Mouse (Mus musculus) frontal cortex, postnatal 14 days (tissue): ENCODE measurements at regions not wholly inside any gene's neighbourhood (a gene's known extent, or its start where the extent isn't known, plus 50 kb on each side); places are given as distances from the start of the nearest gene placed in this dataset.

Source experiments
- DNase-seq, 2 experiments: peaks; one replicate each; pipeline ENCODE4 v3.0.0; 2022; ENCODE audit warnings: low spot score in 2 of 2

DNA sequence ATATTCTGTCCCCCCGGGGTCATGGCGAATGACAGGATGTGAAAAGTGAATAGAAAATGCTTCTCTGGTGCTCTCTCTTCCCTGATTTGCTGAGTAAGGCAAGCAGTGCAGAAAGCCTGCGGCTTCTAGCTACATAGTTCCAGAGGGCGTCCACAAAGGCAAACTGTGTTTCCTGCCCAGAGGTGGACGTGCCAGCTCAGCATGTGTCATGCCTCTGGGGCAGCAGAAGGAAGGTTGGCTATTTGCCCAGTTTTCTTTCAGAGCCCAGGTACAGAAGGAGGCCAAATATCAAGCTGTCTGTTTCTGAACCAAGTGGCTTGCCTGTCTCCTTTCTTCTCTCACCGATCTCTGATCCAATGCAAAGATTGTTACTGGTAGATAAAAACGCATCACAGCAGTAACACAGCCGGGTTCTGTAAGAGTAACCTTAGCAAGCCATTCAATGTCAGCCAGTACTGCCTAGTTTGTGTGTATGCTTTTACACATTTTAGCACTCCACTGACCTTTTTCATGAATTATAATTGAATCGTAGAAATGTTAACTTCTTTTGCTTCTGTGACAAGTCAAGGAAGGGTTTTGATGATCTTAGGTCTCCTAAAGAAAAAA, 223.3 kb upstream of the Impg1 start:
- DNase-seq: no peak

DNA sequence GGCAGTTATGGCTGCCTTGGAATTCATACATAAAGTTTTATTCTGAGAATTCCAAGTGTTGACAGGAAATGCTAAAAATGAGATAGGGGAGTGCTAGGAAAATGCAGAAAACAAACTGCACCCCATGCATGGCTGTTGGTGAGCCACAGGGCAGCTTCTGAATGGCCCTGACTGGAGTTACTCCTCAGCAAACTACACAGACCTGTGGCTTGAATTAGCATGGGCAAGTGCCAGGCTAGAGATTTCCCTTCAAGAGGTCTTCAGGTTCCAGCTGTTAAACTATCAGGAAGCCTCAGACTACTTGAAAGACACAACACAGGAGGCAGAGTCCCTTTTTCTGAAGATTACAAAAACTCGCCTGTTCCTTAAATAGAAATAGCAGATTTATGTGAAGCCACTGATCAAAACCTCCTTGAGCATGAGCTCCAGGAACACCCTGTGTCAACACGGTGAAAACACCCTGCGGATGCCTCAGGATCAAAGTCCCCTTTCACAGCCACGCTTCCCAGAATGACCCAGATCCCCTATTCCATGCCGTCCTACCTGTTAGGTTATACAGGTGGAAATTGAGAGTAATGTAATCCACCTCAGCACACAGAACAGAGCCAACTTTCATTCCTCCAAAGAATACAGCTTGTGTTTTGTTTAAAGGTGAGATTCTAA, 217.9 kb upstream of the Impg1 start:
- no peak for DNase-seq

DNA sequence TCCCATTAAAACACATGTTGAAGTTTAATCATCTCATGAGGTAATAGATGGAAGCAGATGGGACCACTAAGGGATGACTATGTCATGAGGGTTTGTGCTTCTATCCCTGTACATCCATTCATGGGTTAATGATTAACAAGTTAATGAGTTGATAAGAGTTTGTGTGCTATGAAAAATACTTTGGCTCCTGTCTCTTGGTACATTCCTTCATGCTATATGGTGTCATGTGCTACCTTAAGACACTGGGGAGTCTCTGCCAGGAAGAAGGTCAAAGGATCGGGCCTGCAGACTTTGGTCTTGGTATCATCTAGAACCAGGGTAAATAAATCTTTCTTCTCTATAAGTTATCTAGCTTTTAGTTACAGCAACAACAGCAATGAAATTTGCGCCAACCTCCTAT, 216.4 kb upstream of the Impg1 start:
- DNase-seq: no peak

DNA sequence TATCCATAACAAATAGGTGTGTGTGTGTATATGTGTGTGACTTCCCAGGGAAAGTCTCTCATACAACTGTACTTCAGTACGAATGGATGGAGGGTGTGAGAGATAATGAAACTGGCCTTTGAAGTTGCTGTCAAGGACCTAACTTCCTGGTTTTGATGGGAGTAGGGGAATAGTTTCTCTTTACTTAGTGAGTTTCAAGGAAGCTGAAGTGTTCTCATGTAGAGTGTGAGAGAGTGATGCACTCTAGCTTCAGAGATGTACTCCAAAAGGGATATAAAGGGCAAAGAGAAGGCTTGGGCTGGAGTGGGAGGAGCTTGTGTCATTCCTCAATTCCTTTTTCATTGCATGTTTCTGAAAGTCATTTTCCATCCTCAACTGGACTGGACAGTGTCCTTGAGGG, 206.2 kb upstream of the Impg1 start:
- no peak for DNase-seq

DNA sequence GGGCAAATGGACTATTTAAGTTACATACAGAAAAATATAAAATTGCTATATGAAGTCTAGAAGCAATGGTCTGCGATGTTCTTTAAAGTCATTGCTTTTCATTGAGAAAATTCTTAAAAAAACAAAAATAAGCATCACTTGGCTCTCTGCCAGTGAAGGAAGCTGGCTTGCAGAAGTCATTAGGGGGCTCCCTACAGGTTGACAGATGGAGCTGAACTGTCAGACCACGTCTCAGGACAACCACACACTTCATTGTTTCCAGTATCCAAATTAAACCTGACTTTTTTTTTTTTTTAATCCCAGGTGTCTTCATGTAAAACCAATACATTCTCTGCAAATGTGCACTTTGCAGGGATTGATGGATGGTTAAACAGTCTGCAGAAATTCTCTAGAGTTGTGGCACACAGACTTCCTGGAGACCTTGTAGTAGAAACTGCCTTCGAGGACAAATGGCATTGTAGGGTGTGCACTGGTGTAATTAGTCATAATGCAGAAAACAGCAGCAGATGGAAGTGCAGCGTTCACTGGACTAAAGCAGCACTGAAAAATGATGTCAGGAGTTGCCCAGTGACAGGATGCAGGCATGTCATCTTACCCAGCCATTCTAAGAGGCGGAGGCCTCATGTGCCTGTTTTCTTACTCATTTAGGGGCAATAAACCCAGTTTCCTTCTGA, 203.4 kb upstream of the Impg1 start:
- DNase-seq: no peak

DNA sequence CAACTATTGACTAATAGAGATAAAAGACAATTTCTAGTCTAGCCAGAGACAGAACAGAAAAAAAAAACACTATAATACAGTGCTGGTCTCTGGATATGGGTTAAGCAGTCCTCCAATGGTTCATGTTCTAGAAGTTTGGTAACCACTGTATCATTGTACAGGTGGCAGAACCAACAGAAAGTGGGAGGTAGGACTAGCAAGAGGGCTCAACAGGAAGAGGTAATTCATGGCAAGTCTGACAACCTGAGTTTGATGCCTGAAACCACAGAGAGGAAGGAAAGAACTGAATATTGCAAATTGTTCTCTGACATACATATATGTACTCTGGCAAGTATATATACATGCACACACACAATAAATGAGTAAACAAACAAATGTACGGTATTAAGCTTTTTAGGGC, 193.5 kb upstream of the Impg1 start:
- DNase-seq: no peak

DNA sequence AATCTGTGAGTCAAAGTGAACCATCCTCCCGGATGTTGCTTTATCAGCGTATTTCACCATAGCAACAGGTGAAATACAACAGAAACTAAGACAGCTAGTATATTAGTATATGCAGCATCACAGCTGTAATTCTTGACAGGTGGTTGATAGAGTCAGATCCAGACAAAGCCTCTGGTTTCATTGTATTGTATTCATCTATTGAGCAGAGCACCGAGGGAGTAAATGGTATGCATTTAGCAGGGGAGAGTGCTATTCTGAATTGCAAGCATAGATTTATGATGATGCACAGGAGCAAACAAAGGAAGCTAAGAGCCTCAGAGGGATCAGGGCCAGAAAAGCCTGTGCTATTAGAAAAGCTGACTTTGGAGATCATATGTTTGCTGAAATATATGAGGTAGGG, 149.8 kb upstream of the Impg1 start:
- DNase-seq: no peak

DNA sequence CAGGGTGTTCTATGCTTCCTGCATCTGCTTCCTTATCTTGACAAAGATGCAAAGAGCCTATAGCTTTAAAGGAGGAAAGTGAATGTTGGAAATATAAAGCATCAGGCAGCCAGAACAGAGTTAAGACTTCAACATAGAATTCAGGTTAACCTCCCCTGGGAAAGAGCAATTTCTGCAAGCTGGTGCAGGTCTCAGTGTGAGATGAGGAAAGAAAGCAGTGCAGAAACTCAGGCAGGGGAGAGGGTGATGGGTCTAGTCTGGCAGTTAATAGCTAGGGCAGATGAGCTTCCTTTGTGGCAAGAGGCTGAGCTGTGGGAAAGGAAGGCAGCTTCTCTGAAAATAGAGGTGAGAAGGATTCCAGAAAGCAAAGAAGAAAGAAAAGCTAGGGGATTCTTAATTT, 134.7 kb upstream of the Impg1 start:
- no peak for DNase-seq

DNA sequence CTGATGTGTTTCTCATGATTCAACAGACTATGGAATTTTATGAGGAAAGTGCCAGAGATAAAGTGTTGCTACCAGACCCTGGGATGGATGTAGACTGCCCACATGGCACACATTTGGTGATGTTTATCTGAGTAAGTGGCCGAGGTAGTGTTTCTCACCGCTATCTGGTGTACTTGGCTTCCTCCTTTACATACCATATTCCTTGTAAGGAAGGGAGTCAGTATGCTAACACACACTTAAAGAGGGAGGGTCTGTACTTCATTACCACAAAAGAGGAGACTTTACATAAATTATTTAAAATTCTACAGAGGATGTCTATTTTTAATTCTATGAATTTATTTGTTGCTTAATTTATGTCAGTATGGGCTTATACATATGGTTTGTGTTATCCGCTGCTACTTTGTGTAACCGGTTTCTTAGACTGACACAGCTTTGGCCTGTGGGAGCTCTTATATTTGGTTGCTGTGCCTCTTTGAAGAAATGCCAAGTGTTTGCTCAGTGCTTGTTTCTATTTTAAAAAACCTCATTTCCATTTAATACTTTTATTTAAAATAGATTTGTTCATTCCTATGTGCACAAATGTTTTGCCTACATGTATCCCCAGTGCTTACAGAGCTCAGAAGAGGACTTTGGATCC, 100.2 kb upstream of the Impg1 start:
- DNase-seq: no peak

DNA sequence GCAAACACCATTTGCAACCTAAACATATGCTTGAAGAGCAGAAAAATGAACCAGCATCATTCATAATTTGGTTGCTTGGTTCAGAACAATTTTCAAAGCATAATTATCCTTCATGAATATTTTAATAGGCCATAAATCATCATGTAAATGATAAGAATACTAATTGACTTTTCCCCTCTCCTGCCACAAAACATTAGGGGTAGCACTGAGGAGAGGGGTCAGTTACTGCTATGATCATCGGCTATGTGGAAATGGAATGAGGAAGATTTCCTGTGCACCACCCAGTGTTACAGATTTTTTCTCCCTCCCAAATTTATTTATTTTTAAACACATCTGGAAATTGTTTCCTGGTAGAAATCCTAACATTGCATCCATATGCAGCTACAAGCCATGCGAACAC, 98.4 kb upstream of the Impg1 start:
- no peak for DNase-seq

DNA sequence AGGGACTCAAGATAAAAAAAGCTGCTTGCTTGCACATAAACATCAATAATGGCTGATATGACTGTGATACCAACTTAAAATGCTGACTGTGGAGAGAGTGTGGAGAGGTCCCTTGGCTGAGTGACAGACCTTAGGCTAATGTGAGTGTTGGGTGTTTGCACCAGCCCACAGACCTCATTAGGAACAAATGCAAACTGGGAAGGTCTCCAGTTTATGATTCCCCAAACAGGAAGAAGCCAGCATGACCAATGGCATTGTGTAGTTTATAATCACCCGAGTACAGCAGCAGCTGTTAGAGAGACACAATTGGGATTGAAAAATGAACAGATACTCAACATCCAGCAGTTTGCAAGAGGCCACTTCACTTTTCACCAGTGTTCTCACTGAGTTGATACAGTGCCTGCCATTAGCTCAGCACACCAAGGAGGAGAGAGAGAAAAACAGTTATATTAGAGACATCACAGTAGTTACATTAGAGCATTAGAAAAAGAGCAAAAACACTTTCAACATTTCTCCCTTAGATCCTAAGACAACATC, 90.3 kb upstream of the Impg1 start:
- no peak for DNase-seq
